Mouse (Mus musculus) CH12.LX (cell line): ENCODE measurements at regions not wholly inside any gene's neighbourhood (a gene's known extent, or its start where the extent isn't known, plus 50 kb on each side); places are given as distances from the start of the nearest gene placed in this dataset.

Source experiments
- DNase-seq: peaks from one replicate; pipeline ENCODE4 v3.0.0-alpha.2; 2013; ENCODE audit errors: extremely low read depth
- H3K27ac ChIP-seq: 2 replicates; pipeline ENCODE4 v1.5.1; 2012; ENCODE audit warnings: low read depth, mild to moderate bottlenecking, control low read depth, moderate library complexity; ENCODE audit not compliant: insufficient read depth
- H3K27me3 ChIP-seq: replicated peaks from 2 replicates; pipeline ENCODE3; 2012; ENCODE audit warnings: inconsistent platforms
- H3K36me3 ChIP-seq, 2 experiments: replicated peaks in 1 of 2; 2 replicates each; pipeline versions ENCODE3 to v1.6.1; 2012; ENCODE audit warnings: inconsistent platforms in 1 of 2, low read length in 1 of 2, mild to moderate bottlenecking in 1 of 2, mixed read lengths in 1 of 2, moderate library complexity in 1 of 2; ENCODE audit not compliant: control insufficient read depth in 1 of 2, insufficient read depth in 1 of 2
- H3K4me1 ChIP-seq, 2 experiments: 2 replicates each; pipeline ENCODE4 v1.6.1; 2012; ENCODE audit warnings: inconsistent platforms in 1 of 2, moderate library complexity in 1 of 2; ENCODE audit not compliant: insufficient read depth in 2 of 2, control insufficient read depth in 1 of 2
- H3K4me2 ChIP-seq: 2 replicates; pipeline ENCODE4 v1.6.1; 2012; ENCODE audit warnings: low read depth, mild to moderate bottlenecking, control low read depth; ENCODE audit not compliant: poor library complexity, insufficient read depth, severe bottlenecking
- H3K4me3 ChIP-seq, 3 experiments: fragments of 150-350 bp in 1 of 3; sonication (generic) in 1 of 3; replicated peaks in 1 of 3; 2 replicates each; pipeline versions ENCODE3 to v1.5.1; 2011 to 2012; ENCODE audit warnings: low read depth in 2 of 3, low read length in 2 of 3, mild to moderate bottlenecking in 2 of 3, moderate library complexity in 2 of 3, control low read depth in 1 of 3, improper control_type of control experiment in 1 of 3, inconsistent platforms in 1 of 3, mixed read lengths in 1 of 3; ENCODE audit not compliant: poor library complexity in 1 of 3
- H3K79me2 ChIP-seq: replicated peaks from 2 replicates; pipeline ENCODE4 v1.6.1; 2012; ENCODE audit warnings: mild to moderate bottlenecking, moderate library complexity; ENCODE audit not compliant: control insufficient read depth, poor library complexity, insufficient read depth, severe bottlenecking; ENCODE audit errors: extremely low read depth
- H3K9ac ChIP-seq: 2 replicates; pipeline ENCODE4 v1.6.1; 2012; ENCODE audit warnings: low read depth, mild to moderate bottlenecking, control low read depth, moderate library complexity; ENCODE audit not compliant: insufficient read depth
- H3K9me3 ChIP-seq: replicated peaks from 2 replicates; pipeline ENCODE3; 2012; ENCODE audit warnings: low read length, inconsistent platforms, mixed read lengths
- BHLHE40 ChIP-seq: IDR thresholded peaks from 2 replicates; pipeline ENCODE4 v1.6.1; 2011; ENCODE audit warnings: mild to moderate bottlenecking, low read depth, low read length, improper control_type of control experiment
- CHD1 ChIP-seq: IDR thresholded peaks from 2 replicates; pipeline ENCODE4 v1.6.1; 2012; ENCODE audit warnings: low read depth, low read length, improper control_type of control experiment, inconsistent platforms
- CHD2 ChIP-seq: IDR thresholded peaks from 2 replicates; pipeline ENCODE4 v1.6.1; 2011; ENCODE audit warnings: low read length, improper control_type of control experiment
- CTCF ChIP-seq, 2 experiments: IDR thresholded peaks in 1 of 2; conservative IDR thresholded peaks in 1 of 2; 2 replicates each; pipeline ENCODE4 v1.5.1; 2011 to 2012; ENCODE audit warnings: low read depth in 2 of 2, low read length in 2 of 2, improper control_type of control experiment in 1 of 2, inconsistent platforms in 1 of 2, mild to moderate bottlenecking in 1 of 2, moderate library complexity in 1 of 2
- ELF1 ChIP-seq: IDR thresholded peaks from 2 replicates; pipeline ENCODE4 v1.6.1; 2014; ENCODE audit warnings: low read depth, mild to moderate bottlenecking, inconsistent platforms, low read length, improper control_type of control experiment
- EP300 ChIP-seq: IDR thresholded peaks from 2 replicates; pipeline ENCODE4 v1.6.1; 2011; ENCODE audit warnings: low read length, improper control_type of control experiment
- ETS1 ChIP-seq: conservative IDR thresholded peaks from 2 replicates; pipeline ENCODE4 v1.6.1; 2012; ENCODE audit warnings: low read depth, mild to moderate bottlenecking, inconsistent platforms, low read length, improper control_type of control experiment, moderate library complexity
- GABPA ChIP-seq: IDR thresholded peaks from 2 replicates; pipeline ENCODE4 v1.6.1; 2012; ENCODE audit warnings: low read depth, low read length, improper control_type of control experiment, inconsistent platforms; ENCODE audit not compliant: insufficient replicate concordance
- IRF4 ChIP-seq: IDR thresholded peaks from 2 replicates; pipeline ENCODE4 v1.6.1; 2014; ENCODE audit warnings: low read depth, mild to moderate bottlenecking, inconsistent platforms, low read length, improper control_type of control experiment
- JUND ChIP-seq: conservative IDR thresholded peaks from 2 replicates; pipeline ENCODE4 v1.6.1; 2011; ENCODE audit warnings: low read depth, low read length, improper control_type of control experiment
- KAT2A ChIP-seq: IDR thresholded peaks from 2 replicates; pipeline ENCODE4 v1.6.1; 2012; ENCODE audit warnings: low read length, improper control_type of control experiment, inconsistent platforms; ENCODE audit not compliant: insufficient replicate concordance
- MAFK ChIP-seq: IDR thresholded peaks from 2 replicates; pipeline ENCODE4 v1.6.1; 2011; ENCODE audit warnings: low read length, improper control_type of control experiment; ENCODE audit not compliant: insufficient replicate concordance
- MAX ChIP-seq: IDR thresholded peaks from 2 replicates; pipeline ENCODE4 v1.6.1; 2011; ENCODE audit warnings: low read length, improper control_type of control experiment
- MEF2A ChIP-seq: IDR thresholded peaks from 2 replicates; pipeline ENCODE4 v1.6.1; 2014; ENCODE audit warnings: low read depth, mild to moderate bottlenecking, inconsistent platforms, low read length, improper control_type of control experiment, borderline replicate concordance
- MXI1 ChIP-seq: IDR thresholded peaks from 2 replicates; pipeline ENCODE4 v1.6.1; 2011; ENCODE audit warnings: mild to moderate bottlenecking, low read depth, low read length, improper control_type of control experiment
- MYC ChIP-seq: IDR thresholded peaks from 2 replicates; pipeline ENCODE4 v1.6.1; 2011; ENCODE audit warnings: low read depth, mild to moderate bottlenecking, improper control_type of control experiment, low read length
- NRF1 ChIP-seq: IDR thresholded peaks from 2 replicates; pipeline ENCODE4 v1.6.1; 2014; ENCODE audit warnings: low read depth, mild to moderate bottlenecking, inconsistent platforms, low read length, improper control_type of control experiment, moderate library complexity
- PAX5 ChIP-seq: IDR thresholded peaks from 2 replicates; pipeline ENCODE4 v1.6.1; 2012; ENCODE audit warnings: low read length, inconsistent platforms, mixed read lengths
- POLR2A ChIP-seq: IDR thresholded peaks from 2 replicates; pipeline ENCODE4 v1.6.1; 2011; ENCODE audit warnings: low read depth, mild to moderate bottlenecking, improper control_type of control experiment, low read length
- RAD21 ChIP-seq: IDR thresholded peaks from 2 replicates; pipeline ENCODE4 v1.6.1; 2011; ENCODE audit warnings: low read depth, mild to moderate bottlenecking, low read length, improper control_type of control experiment, moderate library complexity
- RCOR1 ChIP-seq: conservative IDR thresholded peaks from 2 replicates; pipeline ENCODE4 v1.6.1; 2012; ENCODE audit warnings: low read depth, mild to moderate bottlenecking, inconsistent platforms, low read length, improper control_type of control experiment
- SMC3 ChIP-seq: IDR thresholded peaks from 2 replicates; pipeline ENCODE4 v1.6.1; 2011; ENCODE audit warnings: low read depth, low read length, improper control_type of control experiment
- TBP ChIP-seq: conservative IDR thresholded peaks from 2 replicates; pipeline ENCODE4 v1.6.1; 2011; ENCODE audit warnings: low read depth, low read length, improper control_type of control experiment
- TCF12 ChIP-seq: IDR thresholded peaks from 2 replicates; pipeline ENCODE4 v1.6.1; 2014; ENCODE audit warnings: low read depth, mild to moderate bottlenecking, inconsistent platforms, low read length, improper control_type of control experiment
- USF1 ChIP-seq: IDR thresholded peaks from 2 replicates; pipeline ENCODE4 v1.6.1; 2014; ENCODE audit warnings: low read depth, mild to moderate bottlenecking, inconsistent platforms, low read length, improper control_type of control experiment
- USF2 ChIP-seq: conservative IDR thresholded peaks from 2 replicates; pipeline ENCODE4 v1.6.1; 2011; ENCODE audit warnings: low read depth, low read length, improper control_type of control experiment
- ZC3H11A ChIP-seq: IDR thresholded peaks from 2 replicates; pipeline ENCODE4 v1.6.1; 2012; ENCODE audit warnings: low read depth, mild to moderate bottlenecking, inconsistent platforms, low read length, improper control_type of control experiment
- dilution Hi-C: fragments of 300-500 bp; cut with MboI; formaldehyde crosslinking; loops from 2 replicates; pipeline ENCODE4 v1.14.3; 2020; ENCODE audit warnings: low sequenced_read_pairs; ENCODE audit not compliant: extremely low pct_unique_long_range_greater_than_20kb, extremely low pct_ligation_motif_present
- in situ Hi-C: fragments of 300-500 bp; cut with MboI; formaldehyde crosslinking; loops from 3 replicates; pipeline ENCODE4 v1.14.3; 2019; ENCODE audit warnings: low sequenced_read_pairs, low pct_ligation_motif_present, low pct_unique_long_range_greater_than_20kb, mixed read lengths

- no peak for TF ChIP-seq JUND
- TF ChIP-seq ELF1: no peak
- no peak for TF ChIP-seq NRF1
- TF ChIP-seq RAD21: no peak
- TF ChIP-seq POLR2A: no peak
- TF ChIP-seq BHLHE40: no peak
- TF ChIP-seq USF2: no peak
- TF ChIP-seq GABPA: no peak
- no peak for TF ChIP-seq MAX
- no peak for TF ChIP-seq SMC3
- no peak for TF ChIP-seq MXI1
- no peak for TF ChIP-seq MAFK
- TF ChIP-seq CHD2: no peak
- no peak for TF ChIP-seq ZC3H11A
- TF ChIP-seq ETS1: no peak
- no peak for TF ChIP-seq TCF12
- no peak for TF ChIP-seq PAX5
- TF ChIP-seq TBP: no peak
- Histone ChIP-seq H3K9me3 (no peaks in the 10 kb centered on the region), H3K4me1 (no peaks in the 10 kb centered on the region), H3K36me3 (no peaks in the 10 kb centered on the region), H3K79me2 (no peaks in the 10 kb centered on the region), H3K4me2 (no peak overlapping the region), H3K9ac (no peak overlapping the region), H3K27ac (no peak overlapping the region), H3K27me3 (peaks cover 27% of the 10 kb centered on the region), H3K4me3 (no peak overlapping the region)
- DNase-seq: no peak
- dilution Hi-C loops: no loop called here
- in situ Hi-C loops: no loop called here
These were observed 241.7 kb downstream of the Rnf152 start for GRCm38 (mm10) chr1:105114835-105115234.

DNA sequence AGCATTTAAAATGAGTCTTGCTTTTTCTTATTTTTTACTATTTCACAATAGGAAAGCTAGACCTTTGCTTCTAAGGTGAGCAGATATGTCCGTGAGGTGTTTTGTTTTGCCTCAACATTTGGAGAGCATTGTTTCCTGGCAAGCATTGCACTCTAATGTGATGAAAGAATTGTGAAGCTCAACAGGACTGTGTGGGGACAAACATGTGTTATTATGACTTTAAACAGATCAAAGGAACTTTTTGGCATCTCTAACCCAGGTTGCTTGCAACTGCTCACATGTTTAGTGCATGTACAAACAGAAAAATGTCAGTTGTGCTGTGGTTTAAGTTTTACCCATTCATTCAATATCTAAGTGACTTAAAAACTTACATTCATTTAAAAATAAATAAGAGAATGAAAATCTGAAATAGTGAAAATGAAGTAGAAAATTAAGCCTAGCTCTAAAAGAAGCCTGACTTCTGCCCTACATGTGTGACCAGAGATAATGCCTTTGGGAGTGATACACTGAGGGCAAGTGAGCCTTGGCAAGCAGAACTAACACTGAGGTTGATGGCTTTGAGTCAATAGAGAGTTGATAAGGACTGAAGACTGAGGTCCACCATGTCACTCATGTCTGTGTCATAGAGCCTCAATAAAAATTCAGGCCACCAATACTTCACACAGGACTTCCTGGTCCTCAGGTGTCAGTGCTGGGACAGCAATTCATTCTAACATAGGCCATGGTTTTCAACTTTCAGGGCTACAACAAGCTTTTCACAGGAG, 243.6 kb downstream of the Rnf152 start:
- Histone ChIP-seq H3K9ac (no peak overlapping the region), H3K4me3 (no peak overlapping the region), H3K4me1 (no peaks in the 10 kb centered on the region), H3K79me2 (no peaks in the 10 kb centered on the region), H3K36me3 (no peaks in the 10 kb centered on the region), H3K9me3 (no peaks in the 10 kb centered on the region), H3K27ac (no peak overlapping the region), H3K27me3 (peaks cover 20% of the 10 kb centered on the region), H3K4me2 (no peak overlapping the region)
- TF ChIP-seq MAFK: no peak
- no peak for TF ChIP-seq RCOR1
- no peak for TF ChIP-seq MXI1
- no peak for TF ChIP-seq CHD2
- no peak for TF ChIP-seq MEF2A
- no peak for TF ChIP-seq GABPA
- no peak for TF ChIP-seq MAX
- TF ChIP-seq CHD1: no peak
- TF ChIP-seq USF1: no peak
- TF ChIP-seq EP300: no peak
- no peak for TF ChIP-seq POLR2A
- TF ChIP-seq SMC3: no peak
- TF ChIP-seq MYC: no peak
- TF ChIP-seq CTCF (conservative IDR thresholded peaks at IDR 0.05 in 1 of 2, IDR thresholded peaks at IDR 0.05 in 1 of 2; ENCODE audit: low read depth in 2 of 2, low read length in 2 of 2): no peak
- no peak for TF ChIP-seq TCF12
- no peak for TF ChIP-seq IRF4
- TF ChIP-seq KAT2A: no peak
- in situ Hi-C loops: no loop called here
- dilution Hi-C loops: no loop called here
- no peak for DNase-seq
